Mouse (Mus musculus) limb, embryonic 14.5 days (tissue): ENCODE data around the gene Cfap73. TPM values are rescaled to one million over a fixed set of nuclear protein-coding genes. Genes with fewer than 3 reads are reported as not detected.

Experiments used
- ATAC-seq: fragments of 200-750 bp; cut with Nextera tagmentation; 2 replicates; pipeline ENCODE4 v1.8.0; 2017; ENCODE audit warnings: low read depth, moderate number of reproducible peaks, moderate TSS enrichment; ENCODE audit not compliant: low FRiP score
- DNase-seq: peaks from one replicate; pipeline ENCODE4 v3.0.0-alpha.2; 2015; ENCODE audit warnings: low spot score
- H3K27ac ChIP-seq: fragments of 300-500 bp; sonication (generic); replicated peaks from 2 replicates; pipeline ENCODE4 v1.5.1; 2014; ENCODE audit warnings: low read depth, mild to moderate bottlenecking, low read length, moderate library complexity, mixed read lengths
- H3K27me3 ChIP-seq: fragments of 300-500 bp; sonication (generic); 2 replicates; pipeline ENCODE4 v1.6.1; 2014; ENCODE audit warnings: low read length, mixed read lengths; ENCODE audit not compliant: control insufficient read depth, insufficient read depth
- H3K36me3 ChIP-seq: fragments of 300-500 bp; sonication (generic); 2 replicates; pipeline ENCODE4 v1.6.1; 2014; ENCODE audit warnings: mild to moderate bottlenecking, low read length, moderate library complexity, mixed read lengths; ENCODE audit not compliant: control insufficient read depth, insufficient read depth
- H3K4me1 ChIP-seq: fragments of 300-500 bp; sonication (generic); 2 replicates; pipeline ENCODE4 v1.6.1; 2014; ENCODE audit warnings: antibody characterized with exemption, low read length, mixed read lengths; ENCODE audit not compliant: control insufficient read depth, insufficient read depth
- H3K4me2 ChIP-seq: fragments of 300-500 bp; sonication (generic); replicated peaks from 2 replicates; pipeline ENCODE4 v1.6.1; 2014; ENCODE audit warnings: low read depth, mild to moderate bottlenecking, low read length, moderate library complexity; ENCODE audit not compliant: severe bottlenecking
- H3K4me3 ChIP-seq: fragments of 300-500 bp; sonication (generic); replicated peaks from 2 replicates; pipeline ENCODE4 v1.5.1; 2014; ENCODE audit warnings: low read length
- H3K9ac ChIP-seq: fragments of 300-500 bp; sonication (generic); 2 replicates; pipeline ENCODE4 v1.6.1; 2014; ENCODE audit warnings: mild to moderate bottlenecking, low read depth, low read length, moderate library complexity; ENCODE audit not compliant: severe bottlenecking
- H3K9me3 ChIP-seq: fragments of 300-500 bp; sonication (generic); 2 replicates; pipeline ENCODE4 v1.6.1; 2016; ENCODE audit warnings: low read length; ENCODE audit not compliant: control insufficient read depth
- POLR2A ChIP-seq: fragments of 200-500 bp; IDR thresholded peaks from 2 replicates; pipeline ENCODE4 v1.8.0; 2012; ENCODE audit warnings: inconsistent platforms, mild to moderate bottlenecking, moderate library complexity, borderline replicate concordance; ENCODE audit not compliant: insufficient read depth, insufficient read length; ENCODE audit errors: extremely low read depth
- WGBS: fragments of 180-500 bp; shearing (Covaris S2); extraction: QIAGEN DNeasy Blood & Tissue Kit; methylation state at CpG from one replicate; pipeline ENCODE4 v1.1.7; 2014; 5-methylcytosine and 5-hydroxymethylcytosine counted together
- polyA plus RNA-seq, 2 experiments: library from polyadenylated mRNA; depleted of rRNA in 1 of 2; stranded (reverse) in 1 of 2; unstranded in 1 of 2; fragments of >200 nt; fragmentation: Nextera tagmentation in 1 of 2; extraction: Ambion mirVana in 1 of 2; gene quantifications; 2 replicates each; pipeline versions ENCODE4 v1.2.1 to v1.2.3; 2012 to 2014

Cfap73 gene
- polyA plus RNA-seq, 2 experiments = not detected

DNA sequence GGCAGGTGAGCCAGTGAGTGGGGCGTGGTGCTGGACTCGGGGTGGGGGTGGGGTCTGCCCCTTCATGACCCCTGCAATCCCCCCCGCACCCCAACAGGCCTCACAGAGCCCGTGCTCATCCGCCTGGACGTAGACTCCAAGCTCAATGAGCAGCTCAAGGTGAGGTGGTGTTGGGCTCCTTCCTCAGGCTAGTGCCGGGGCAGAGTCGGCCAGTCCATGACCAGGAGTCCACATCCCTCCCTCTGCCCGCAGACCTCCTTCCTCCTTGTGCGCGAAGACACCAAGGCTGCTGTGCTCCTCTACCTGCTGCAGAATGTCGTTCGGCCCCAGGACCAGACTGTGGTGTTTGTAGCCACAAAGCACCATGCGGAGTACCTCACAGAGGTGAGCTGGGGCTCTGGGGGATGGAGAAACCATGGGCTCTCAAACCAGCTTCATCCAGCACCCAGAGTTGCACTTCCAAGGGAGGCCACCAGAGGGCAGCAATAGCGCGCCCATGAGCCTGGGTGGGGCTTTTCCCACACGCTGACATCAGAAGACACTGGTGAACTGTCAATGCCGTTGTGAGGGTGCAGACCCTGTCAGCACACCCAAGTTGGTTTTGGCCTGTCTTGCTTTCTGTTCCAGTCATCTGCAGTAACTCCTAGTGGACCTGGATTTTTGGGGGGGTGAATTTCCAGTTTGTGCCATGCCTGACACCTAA lies 13.5 kb downstream of the Cfap73 start:
- DNase-seq (peak; percentile 51), ATAC-seq (no peak)
- no peak overlapping the region for H3K4me3 ChIP-seq
- H3K9ac ChIP-seq = no peak overlapping the region
- no peaks in the 10 kb centered on the region; the same call in 1 of the 2 replicates for H3K4me1 ChIP-seq
- no peak for TF ChIP-seq POLR2A
- H3K36me3 ChIP-seq = peaks cover 87% of the 10 kb centered on the region
- H3K27ac ChIP-seq = no peak overlapping the region
- H3K4me2 ChIP-seq = no peak overlapping the region
- 73% methylated on average over 18 of the region's 18 CpGs for WGBS
- H3K9me3 ChIP-seq = peaks cover 3% of the 10 kb centered on the region; the same call in 1 of the 2 replicates
- no peaks in the 10 kb centered on the region for H3K27me3 ChIP-seq

DNA sequence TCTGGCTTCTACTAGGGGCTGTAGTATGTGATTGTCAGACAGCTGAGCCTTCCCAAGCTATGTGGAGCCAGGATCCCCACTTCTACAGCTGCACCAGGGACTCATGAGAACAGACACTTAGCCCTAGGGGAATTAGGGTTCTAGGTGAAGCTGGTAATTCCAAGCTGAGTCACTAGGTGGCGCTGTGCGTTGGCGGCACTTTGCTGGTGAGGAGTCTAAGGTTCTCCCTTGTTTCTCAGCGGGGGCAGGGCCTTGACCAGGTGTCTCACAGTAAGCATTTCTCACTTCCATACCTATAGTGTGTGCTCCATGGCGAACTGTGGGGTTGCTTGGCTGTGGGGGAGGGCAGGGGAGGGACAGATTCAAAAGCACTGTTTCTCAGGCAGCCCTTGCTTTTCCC lies 14.8 kb downstream of the Cfap73 start:
- ATAC-seq = no peak
- Histone ChIP-seq H3K4me2 (no peak overlapping the region), H3K4me3 (no peak overlapping the region), H3K27me3 (no peaks in the 10 kb centered on the region), H3K36me3 (peaks cover 74% of the 10 kb centered on the region), H3K27ac (no peak overlapping the region), H3K9me3 (peaks cover 3% of the 10 kb centered on the region; the same call in 1 of the 2 replicates), H3K4me1 (no peaks in the 10 kb centered on the region; the same call in 1 of the 2 replicates), H3K9ac (no peak overlapping the region)
- TF ChIP-seq POLR2A = no peak
- WGBS = 22% methylated on average over 5 of the region's 5 CpGs
- DNase-seq = peak; percentile 33

DNA sequence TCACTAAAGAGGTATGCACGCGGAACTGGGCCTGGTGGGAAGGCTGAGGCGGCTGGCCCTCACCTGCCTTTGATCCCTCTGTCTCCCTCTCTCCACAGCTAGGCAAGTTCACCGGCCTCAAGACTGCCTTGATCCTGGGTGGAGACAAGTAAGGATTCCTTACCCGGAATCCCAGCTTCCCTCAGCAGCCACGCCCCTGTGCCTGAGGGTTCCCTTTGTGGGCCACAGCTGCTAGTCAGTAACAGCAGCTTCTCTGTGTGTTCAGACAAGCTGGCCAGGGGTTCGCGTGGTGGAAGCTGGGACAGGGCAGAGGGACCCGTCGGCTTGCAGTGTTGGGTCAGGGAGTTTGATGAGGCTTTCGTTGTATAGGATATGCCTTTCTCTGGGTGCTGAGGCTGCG lies 15.3 kb downstream of the Cfap73 start:
- H3K36me3 ChIP-seq = peaks cover 70% of the 10 kb centered on the region
- ATAC-seq = no peak
- no peak for DNase-seq

DNA sequence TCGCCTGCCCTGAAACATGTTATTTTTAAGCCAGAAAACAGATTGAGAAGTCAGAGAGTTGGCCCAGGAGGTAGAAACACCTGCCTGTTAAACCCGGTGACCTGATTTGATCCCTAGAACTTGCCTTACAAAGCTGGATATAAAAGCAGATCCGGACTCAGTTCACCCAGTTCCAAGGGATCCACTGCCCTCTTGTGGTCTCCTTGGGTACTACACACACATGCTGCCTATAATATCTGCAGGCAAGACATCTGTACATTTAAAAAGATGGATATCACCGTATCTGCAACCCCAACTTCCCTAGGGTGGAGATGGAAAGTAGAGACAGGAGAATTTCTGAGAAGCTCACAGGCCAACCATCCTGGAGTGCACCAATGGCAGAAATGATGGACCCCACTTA lies 18.1 kb downstream of the Cfap73 start:
- no peak for DNase-seq
- Histone ChIP-seq H3K4me1 (peaks cover 13% of the 10 kb centered on the region), H3K9me3 (peaks cover 3% of the 10 kb centered on the region; the same call in 1 of the 2 replicates), H3K27ac (no peak overlapping the region), H3K4me2 (no peak overlapping the region), H3K27me3 (no peaks in the 10 kb centered on the region), H3K9ac (no peak overlapping the region), H3K4me3 (no peak overlapping the region), H3K36me3 (peaks cover 41% of the 10 kb centered on the region)
- 96% methylated on average over 4 of the region's 4 CpGs for WGBS
- ATAC-seq = no peak
- TF ChIP-seq POLR2A = no peak

More for the DNA sequence above, 15.3 kb downstream of the Cfap73 start:
- Histone ChIP-seq H3K4me3 (no peak overlapping the region), H3K9me3 (peaks cover 3% of the 10 kb centered on the region; the same call in 1 of the 2 replicates), H3K4me1 (peaks cover 3% of the 10 kb centered on the region), H3K27ac (no peak overlapping the region), H3K9ac (no peak overlapping the region), H3K4me2 (no peak overlapping the region), H3K27me3 (no peaks in the 10 kb centered on the region)
- TF ChIP-seq POLR2A = no peak
- WGBS = 79% methylated on average over 11 of the region's 12 CpGs

DNA sequence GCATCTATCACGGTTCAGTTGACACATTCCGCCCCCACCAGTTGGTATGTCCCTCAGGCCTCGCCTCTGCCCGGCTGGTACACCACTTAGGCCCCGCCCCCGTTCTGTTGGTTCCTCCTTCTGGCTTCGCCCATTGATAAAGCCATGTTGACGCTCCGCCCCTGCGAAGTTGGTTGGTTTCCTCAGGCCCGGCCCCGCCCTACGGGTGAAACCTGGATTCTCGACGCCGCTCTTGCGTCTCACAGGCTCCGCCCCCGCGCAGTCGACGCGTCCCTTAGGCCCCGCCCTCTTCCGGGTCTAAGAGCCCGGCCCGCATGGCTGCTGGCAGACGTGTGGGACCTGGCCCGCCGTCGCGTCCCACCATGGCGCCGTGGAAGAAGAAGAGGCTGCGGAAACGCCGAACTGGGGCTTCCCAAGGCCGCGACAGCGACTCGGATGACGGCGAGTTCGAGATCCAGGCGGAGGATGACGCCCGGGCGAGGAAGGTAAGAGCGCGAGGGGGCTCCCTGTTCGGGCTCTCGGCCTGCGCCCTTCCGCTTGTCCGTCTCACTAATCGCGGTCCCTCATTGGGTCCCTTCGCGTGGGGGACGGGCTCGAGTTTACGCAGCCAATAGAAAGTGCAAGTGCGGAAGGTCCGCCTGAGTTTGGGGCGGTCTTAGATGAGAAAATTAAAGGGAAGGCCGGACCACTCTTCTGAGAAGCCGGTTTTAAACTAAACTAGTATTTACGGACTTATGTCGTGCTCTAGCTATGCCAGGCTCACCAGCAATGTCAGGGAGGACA lies 21.0 kb downstream of the Cfap73 start:
- Histone ChIP-seq H3K4me2 (peak overlapping the region; percentile 75), H3K4me1 (peaks cover 13% of the 10 kb centered on the region), H3K36me3 (peaks cover 22% of the 10 kb centered on the region), H3K27ac (peak overlapping the region; percentile 84), H3K4me3 (peak overlapping the region; percentile 58), H3K9me3 (peaks cover 3% of the 10 kb centered on the region; the same call in 1 of the 2 replicates), H3K9ac (peak overlapping the region; percentile 59), H3K27me3 (no peaks in the 10 kb centered on the region)
- under 1% methylated on average over 59 of the region's 69 CpGs for WGBS
- DNase-seq (peak; percentile 100), ATAC-seq (peak; percentile 93)
- peak; percentile 88; the same call in 1 of the 2 replicates for TF ChIP-seq POLR2A
